Mouse (Mus musculus) myocyte (in vitro differentiated cells): ENCODE measurements around the gene Yjefn3. TPM values are rescaled to one million over a fixed set of nuclear protein-coding genes. Genes with fewer than 3 reads are reported as not detected.

Experiments
- H3K27me3 ChIP-seq: one replicate; pipeline ENCODE4 v1.6.1; 2011; ENCODE audit not compliant: control insufficient read depth, insufficient read depth, insufficient read length
- H3K36me3 ChIP-seq: one replicate; pipeline ENCODE4 v1.6.1; 2011; ENCODE audit not compliant: control insufficient read depth, insufficient read depth
- H3K4me2 ChIP-seq: one replicate; pipeline ENCODE4 v1.6.1; 2011; ENCODE audit warnings: low read depth, control low read depth
- H3K4me3 ChIP-seq: one replicate; pipeline ENCODE4 v1.5.1; 2011; ENCODE audit warnings: mild to moderate bottlenecking, control low read depth, moderate library complexity
- H3K79me2 ChIP-seq: one replicate; pipeline ENCODE4 v1.6.1; 2011; ENCODE audit not compliant: control insufficient read depth, insufficient read depth
- H3ac ChIP-seq: one replicate; pipeline ENCODE4 v1.6.1; 2011; ENCODE audit not compliant: control insufficient read depth, insufficient read length
- CEBPB ChIP-seq: IDR thresholded peaks from 2 replicates; pipeline ENCODE4 v1.6.1; 2011; ENCODE audit warnings: mild to moderate bottlenecking, moderate library complexity; ENCODE audit not compliant: poor library complexity, insufficient read depth, severe bottlenecking
- E2F4 ChIP-seq: IDR thresholded peaks from one replicate; pipeline ENCODE4 v1.6.1; 2011; ENCODE audit warnings: mild to moderate bottlenecking, control low read depth, moderate library complexity; ENCODE audit not compliant: insufficient read depth
- MAX ChIP-seq: IDR thresholded peaks from one replicate; pipeline ENCODE4 v1.6.1; 2011; ENCODE audit warnings: low read depth, mild to moderate bottlenecking, control low read depth
- MYOD1 ChIP-seq, 3 experiments: IDR thresholded peaks; one replicate each; pipeline ENCODE4 v1.6.1; 2011; ENCODE audit warnings: control low read depth in 2 of 3, low read depth in 2 of 3, mild to moderate bottlenecking in 2 of 3, moderate library complexity in 1 of 3; ENCODE audit not compliant: insufficient read length in 2 of 3, control insufficient read depth in 1 of 3
- MYOG ChIP-seq, 3 experiments: IDR thresholded peaks; one replicate each; pipeline ENCODE4 v1.6.1; 2011; ENCODE audit warnings: control low read depth in 2 of 3, low read depth in 2 of 3, mild to moderate bottlenecking in 2 of 3; ENCODE audit not compliant: insufficient read length in 2 of 3, control insufficient read depth in 1 of 3, insufficient read depth in 1 of 3
- POLR2A ChIP-seq: IDR thresholded peaks from one replicate; pipeline ENCODE4 v1.6.1; 2011; ENCODE audit warnings: low read depth, mild to moderate bottlenecking, control low read depth, moderate library complexity; ENCODE audit not compliant: insufficient read length
- POLR2AphosphoS2 ChIP-seq: IDR thresholded peaks from one replicate; pipeline ENCODE4 v1.6.1; 2011; ENCODE audit warnings: low read depth, control low read depth; ENCODE audit not compliant: insufficient read length
- REST ChIP-seq: IDR thresholded peaks from one replicate; pipeline ENCODE4 v1.6.1; 2011; ENCODE audit warnings: mild to moderate bottlenecking, control low read depth, moderate library complexity; ENCODE audit not compliant: insufficient read depth, insufficient read length
- SRF ChIP-seq: IDR thresholded peaks from one replicate; pipeline ENCODE4 v1.6.1; 2011; ENCODE audit warnings: low read depth; ENCODE audit not compliant: control insufficient read depth, insufficient read length
- TCF12 ChIP-seq: IDR thresholded peaks from one replicate; pipeline ENCODE4 v1.6.1; 2011; ENCODE audit warnings: mild to moderate bottlenecking, control low read depth; ENCODE audit not compliant: poor library complexity, insufficient read depth, severe bottlenecking
- TCF3 ChIP-seq: IDR thresholded peaks from one replicate; pipeline ENCODE4 v1.6.1; 2011; ENCODE audit warnings: low read depth, control low read depth; ENCODE audit not compliant: insufficient read length
- USF1 ChIP-seq: IDR thresholded peaks from one replicate; pipeline ENCODE4 v1.6.1; 2011; ENCODE audit warnings: low read depth, mild to moderate bottlenecking, control low read depth, moderate library complexity
- polyA plus RNA-seq: library from polyadenylated mRNA; unstranded; fragments of >200 nt; fragmentation: generic; extraction: Trizol; gene quantifications from one replicate; pipeline ENCODE4 v1.2.1, GENCODE M21; 2012; ENCODE audit warnings: missing spikeins

Gene Yjefn3
- polyA plus RNA-seq, 1 experiment: 19.0 TPM

DNA sequence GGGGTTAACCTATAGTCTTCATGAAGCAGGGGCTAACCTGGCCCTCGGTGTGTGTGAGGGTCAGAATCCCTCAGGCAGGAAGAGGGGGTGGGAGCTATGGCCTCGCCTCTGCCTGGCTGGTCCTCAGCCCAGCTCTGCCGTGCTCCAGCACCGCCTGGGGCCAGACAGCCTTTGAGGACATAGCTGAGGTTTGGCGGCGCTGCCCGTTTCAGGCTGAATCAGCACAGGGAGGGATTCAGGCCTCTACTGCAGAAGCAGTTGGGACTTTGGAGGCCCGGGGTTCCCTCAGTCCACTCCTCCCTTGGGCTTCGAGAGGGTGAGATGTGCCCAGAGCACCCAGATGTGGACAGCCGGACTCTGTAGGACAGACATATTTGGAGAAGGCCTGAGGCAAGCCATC is 26.4 kb downstream of the Yjefn3 start:
- no peaks in the 10 kb centered on the region for H3K27me3 ChIP-seq
- no peak overlapping the region for H3ac ChIP-seq
- H3K4me3 ChIP-seq: no peak overlapping the region
- TF ChIP-seq E2F4 (no peak), POLR2A (no peak), REST (no peak), MYOG (IDR thresholded peaks at IDR 0.05; ENCODE audit: control insufficient read depth in 1 of 3, insufficient read depth in 1 of 3, insufficient read length in 2 of 3, low read depth in 2 of 3) (no peak), TCF12 (no peak), POLR2AphosphoS2 (no peak), USF1 (no peak), SRF (no peak), CEBPB (no peak), MAX (no peak), MYOD1 (IDR thresholded peaks at IDR 0.05; ENCODE audit: control insufficient read depth in 1 of 3, insufficient read length in 2 of 3, low read depth in 2 of 3) (no peak), TCF3 (no peak)
- H3K4me2 ChIP-seq: no peak overlapping the region
- no peaks in the 10 kb centered on the region for H3K36me3 ChIP-seq
- H3K79me2 ChIP-seq: no peaks in the 10 kb centered on the region

DNA sequence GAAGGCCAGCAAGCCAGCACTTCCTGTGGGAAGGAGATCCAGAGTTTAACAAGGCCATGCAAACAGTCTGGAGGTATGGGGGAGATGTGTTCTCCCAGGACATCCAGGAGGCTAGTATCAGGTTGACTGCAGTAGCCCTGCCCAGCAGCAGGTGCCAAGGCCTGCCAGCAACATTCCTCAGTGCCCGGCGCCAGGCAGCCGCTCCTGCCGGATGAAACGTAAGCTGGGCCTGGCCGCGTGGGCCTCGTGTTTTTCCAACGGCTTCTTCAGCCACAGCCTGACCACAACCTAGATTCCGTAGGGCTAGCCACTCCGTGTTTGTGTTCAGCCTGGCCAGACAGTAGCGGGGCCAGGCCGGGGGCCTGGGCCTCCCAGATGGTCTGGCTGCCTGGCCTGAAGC is 27.9 kb downstream of the Yjefn3 start:
- Histone ChIP-seq H3K79me2 (no peaks in the 10 kb centered on the region), H3ac (no peak overlapping the region), H3K27me3 (no peaks in the 10 kb centered on the region), H3K4me2 (peak overlapping the region; percentile 66), H3K36me3 (no peaks in the 10 kb centered on the region), H3K4me3 (no peak overlapping the region)
- TF ChIP-seq TCF12 (no peak), TCF3 (peak; percentile 37), MYOG (IDR thresholded peaks at IDR 0.05; ENCODE audit: control insufficient read depth in 1 of 3, insufficient read depth in 1 of 3, insufficient read length in 2 of 3, low read depth in 2 of 3) (peak; percentile 39 to 93 (median 77)), CEBPB (no peak), E2F4 (no peak), MYOD1 (IDR thresholded peaks at IDR 0.05; ENCODE audit: control insufficient read depth in 1 of 3, insufficient read length in 2 of 3, low read depth in 2 of 3) (peak in 2 of 3 experiments; percentile 78 to 93)

DNA sequence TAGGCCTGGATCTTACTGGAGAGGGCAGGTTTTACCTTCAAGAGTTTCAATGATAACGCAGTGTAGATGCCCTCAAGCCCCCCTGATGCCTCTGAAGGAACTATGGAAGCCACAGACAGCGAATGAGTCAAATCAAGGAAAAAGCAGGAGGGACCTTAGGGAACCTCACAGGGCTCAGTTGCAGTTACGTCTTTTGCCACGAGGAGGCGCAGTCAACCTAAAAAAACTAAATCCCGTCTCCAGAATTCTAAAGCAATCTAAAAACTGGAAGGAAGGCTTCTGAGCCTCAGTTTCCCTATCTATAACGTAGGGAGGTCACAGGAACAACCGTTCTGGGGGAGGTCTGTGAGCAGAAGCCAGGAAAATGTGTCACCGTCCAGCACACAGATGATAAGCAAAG is 28.4 kb downstream of the Yjefn3 start:
- Histone ChIP-seq H3K4me2 (peak overlapping the region; percentile 66), H3K36me3 (no peaks in the 10 kb centered on the region), H3K27me3 (no peaks in the 10 kb centered on the region), H3K79me2 (no peaks in the 10 kb centered on the region), H3ac (no peak overlapping the region), H3K4me3 (no peak overlapping the region)
- TF ChIP-seq MYOG (IDR thresholded peaks at IDR 0.05; ENCODE audit: control insufficient read depth in 1 of 3, insufficient read depth in 1 of 3, insufficient read length in 2 of 3, low read depth in 2 of 3) (no peak), SRF (no peak), E2F4 (no peak), REST (no peak), POLR2A (no peak), TCF12 (no peak), MAX (no peak), MYOD1 (IDR thresholded peaks at IDR 0.05; ENCODE audit: control insufficient read depth in 1 of 3, insufficient read length in 2 of 3, low read depth in 2 of 3) (no peak), POLR2AphosphoS2 (no peak), USF1 (no peak), CEBPB (no peak), TCF3 (no peak)

DNA sequence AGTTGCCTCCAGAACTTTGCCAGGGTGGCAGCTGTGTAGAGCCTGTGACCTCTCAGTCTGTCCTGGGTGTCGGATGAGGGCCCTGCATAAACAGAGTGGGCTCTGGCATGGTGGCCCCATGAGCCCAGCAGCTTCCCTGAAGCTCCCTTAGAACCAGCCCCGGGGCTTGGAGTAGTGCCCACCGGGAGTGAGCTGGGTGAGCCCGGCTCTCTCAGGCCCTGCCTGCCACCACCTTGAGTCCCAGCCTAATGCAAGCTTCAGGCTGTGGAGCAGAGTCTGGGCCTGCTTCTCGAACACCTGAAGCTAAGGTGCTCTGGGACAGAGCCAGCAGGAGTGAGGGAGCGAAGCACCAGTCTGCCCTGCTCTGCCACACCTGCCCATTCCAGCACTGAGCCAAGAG is 31.6 kb downstream of the Yjefn3 start:
- no peaks in the 10 kb centered on the region for H3K79me2 ChIP-seq
- H3ac ChIP-seq: no peak overlapping the region
- TF ChIP-seq CEBPB (no peak), E2F4 (no peak), TCF12 (no peak), POLR2AphosphoS2 (no peak), MYOG (IDR thresholded peaks at IDR 0.05; ENCODE audit: control insufficient read depth in 1 of 3, insufficient read depth in 1 of 3, insufficient read length in 2 of 3, low read depth in 2 of 3) (no peak), MAX (no peak), REST (no peak), MYOD1 (IDR thresholded peaks at IDR 0.05; ENCODE audit: control insufficient read depth in 1 of 3, insufficient read length in 2 of 3, low read depth in 2 of 3) (no peak), USF1 (no peak), SRF (no peak), TCF3 (no peak), POLR2A (no peak)
- H3K4me2 ChIP-seq: no peak overlapping the region
- H3K36me3 ChIP-seq: no peaks in the 10 kb centered on the region
- H3K4me3 ChIP-seq: no peak overlapping the region
- H3K27me3 ChIP-seq: no peaks in the 10 kb centered on the region
